Mouse (Mus musculus) ovary, adult 10 weeks (tissue): ENCODE results near the gene Vasp. TPM values are rescaled to one million over a fixed set of nuclear protein-coding genes. Genes with fewer than 3 reads are reported as not detected.

ENCODE experiments used
- polyA plus RNA-seq: library from polyadenylated mRNA; stranded (reverse); fragments of 350-450 nt; fragmentation: Illumina TruSeq; extraction: RNeasy Lipid Tissue Mini Kit (QIAGEN cat#74804); gene quantifications from one replicate; pipeline ENCODE4 v1.2.3, GENCODE M21; 2014

The Vasp gene
- 16.5 TPM for polyA plus RNA-seq

DNA sequence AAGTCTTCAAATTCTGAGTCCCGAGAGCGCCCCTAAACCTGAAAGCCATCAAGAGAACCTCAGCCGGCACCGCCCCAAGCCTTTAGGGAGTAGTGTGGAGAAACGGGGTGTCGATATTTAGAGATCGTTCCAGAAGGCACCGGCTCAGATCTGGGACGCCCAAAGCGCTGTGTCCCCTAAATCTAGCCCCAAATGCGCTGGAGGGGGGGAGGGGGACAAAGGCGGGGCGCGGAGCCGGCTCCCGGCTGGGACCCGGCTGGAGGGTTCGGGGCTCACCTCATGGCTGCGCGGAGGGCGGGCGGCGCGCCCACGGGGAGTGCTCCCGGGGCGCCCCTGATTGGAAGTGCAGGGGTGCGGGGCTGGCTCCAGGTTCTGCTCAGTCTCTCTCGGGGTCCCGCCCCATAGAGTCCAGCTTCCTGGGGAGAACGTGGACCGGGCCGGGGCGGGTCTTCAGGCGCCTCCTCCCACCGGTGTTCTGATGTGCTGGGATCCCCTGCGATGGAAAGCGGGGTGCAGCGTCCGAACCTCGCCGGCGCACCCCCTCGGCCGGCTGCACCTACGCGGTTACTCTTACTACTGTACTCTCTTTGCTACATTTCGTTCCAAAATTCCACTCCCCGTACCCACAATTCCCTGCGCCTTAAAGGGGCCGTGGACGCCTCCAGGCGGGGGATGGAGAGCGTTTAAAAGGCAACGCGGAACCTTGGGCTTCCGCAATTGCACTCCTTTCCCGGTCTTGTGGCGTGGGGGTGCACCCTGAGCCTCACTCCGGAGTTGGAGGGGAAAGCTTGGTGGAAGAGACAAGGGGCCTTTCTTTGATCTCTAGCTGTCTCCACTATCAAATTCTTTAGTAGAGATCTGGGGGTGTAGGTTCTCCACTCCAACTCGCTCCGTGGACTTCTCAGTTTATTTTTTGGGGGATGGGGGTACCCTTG, at the start of gene Vasp:
Gene Vasp (minus strand): TSS at position 580 of the 935 bp plus-strand sequence.

DNA sequence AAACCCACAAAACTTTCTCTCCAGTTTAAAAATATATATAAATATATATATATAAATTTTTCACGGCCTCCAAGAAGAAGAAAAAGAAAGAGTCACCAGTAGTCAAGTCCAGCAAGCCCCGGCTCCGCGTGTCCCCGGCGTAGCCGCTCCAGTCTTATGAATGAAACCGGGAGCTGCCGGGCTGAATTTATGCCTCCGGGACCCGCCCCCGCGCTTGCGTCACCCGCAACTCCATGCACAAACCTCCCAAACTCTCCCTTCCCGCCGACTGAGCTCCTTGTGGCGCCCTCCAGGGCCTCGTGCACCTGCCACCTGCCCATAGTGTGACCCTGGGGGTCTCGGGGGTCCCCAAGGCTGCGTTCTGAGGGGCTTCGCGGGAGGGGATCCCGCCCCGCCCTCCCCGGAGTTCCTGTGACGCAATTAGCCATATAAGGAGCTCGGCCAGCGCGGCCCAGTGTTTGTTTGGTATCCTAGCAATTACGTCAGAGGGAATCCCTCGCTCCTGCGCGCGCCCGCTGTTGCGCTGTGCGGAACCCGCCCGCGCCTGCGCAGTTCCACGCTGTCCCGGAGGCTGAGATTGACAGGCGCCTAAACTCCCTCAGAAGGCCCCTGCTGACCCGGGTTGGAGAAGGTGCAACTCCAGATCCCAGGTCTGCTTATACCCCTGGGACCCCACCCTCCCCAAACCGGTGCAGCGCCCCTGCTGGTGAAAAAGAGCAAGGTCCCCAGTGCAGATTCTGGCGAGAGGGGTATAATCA, 38.4 kb upstream of the Vasp start, which contains the start of gene Fosb:
Gene Fosb (minus strand): TSS at position 168 of the 758 bp plus-strand sequence.

DNA sequence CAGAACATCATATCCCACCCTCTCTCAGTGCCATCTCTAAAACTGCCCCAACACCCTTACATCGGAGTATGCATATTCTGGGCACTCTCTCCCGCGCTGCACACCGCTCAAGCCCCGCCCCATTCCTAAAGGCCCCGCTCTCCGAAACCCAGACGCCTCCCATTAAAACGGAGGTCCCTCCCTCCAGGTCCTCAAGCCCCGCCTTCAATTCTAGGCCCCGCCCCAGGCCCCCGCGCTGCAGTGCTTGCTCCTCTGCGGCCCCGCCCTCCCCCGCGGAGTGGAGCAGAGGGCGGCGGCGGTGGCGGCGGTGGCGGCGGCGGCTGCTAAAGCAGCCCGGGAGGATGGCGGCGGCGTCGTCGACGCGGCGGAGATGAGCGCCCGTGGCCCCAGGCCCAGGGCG, 10.8 kb upstream of the Vasp start, which contains the start of gene Rtn2:
Gene Rtn2 (plus strand): TSS at position 240 of the 400 bp plus-strand sequence.

DNA sequence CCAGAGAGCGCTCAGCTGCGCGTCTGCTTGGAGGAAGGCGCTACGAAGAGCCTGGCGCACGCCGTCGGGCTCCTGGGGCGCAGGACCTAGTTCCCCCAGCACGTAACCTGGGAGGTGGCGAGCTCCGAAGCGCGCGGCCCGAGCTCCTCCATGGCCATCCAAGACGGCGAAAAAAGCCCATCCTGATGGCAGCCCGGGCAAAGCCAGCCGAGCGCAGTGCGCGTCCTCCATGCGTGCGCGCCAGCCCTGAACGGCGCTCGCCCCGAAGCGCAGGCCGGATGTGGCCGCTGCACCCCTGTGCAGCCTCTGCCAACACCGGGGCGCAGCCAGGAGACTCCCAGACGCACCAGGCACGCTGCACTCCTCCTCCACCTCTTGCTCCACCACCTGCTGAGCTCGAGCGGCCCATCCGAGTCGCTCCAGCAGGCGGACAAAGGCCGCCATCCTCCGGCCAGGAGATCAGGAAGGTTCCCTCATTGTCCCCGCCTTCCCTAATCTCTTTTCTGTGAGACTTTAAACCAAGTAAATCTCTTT, 8.0 kb upstream of the Vasp start, which contains the start of gene Ppm1n:
Gene Ppm1n (minus strand): TSS at position 484 of the 534 bp plus-strand sequence.

DNA sequence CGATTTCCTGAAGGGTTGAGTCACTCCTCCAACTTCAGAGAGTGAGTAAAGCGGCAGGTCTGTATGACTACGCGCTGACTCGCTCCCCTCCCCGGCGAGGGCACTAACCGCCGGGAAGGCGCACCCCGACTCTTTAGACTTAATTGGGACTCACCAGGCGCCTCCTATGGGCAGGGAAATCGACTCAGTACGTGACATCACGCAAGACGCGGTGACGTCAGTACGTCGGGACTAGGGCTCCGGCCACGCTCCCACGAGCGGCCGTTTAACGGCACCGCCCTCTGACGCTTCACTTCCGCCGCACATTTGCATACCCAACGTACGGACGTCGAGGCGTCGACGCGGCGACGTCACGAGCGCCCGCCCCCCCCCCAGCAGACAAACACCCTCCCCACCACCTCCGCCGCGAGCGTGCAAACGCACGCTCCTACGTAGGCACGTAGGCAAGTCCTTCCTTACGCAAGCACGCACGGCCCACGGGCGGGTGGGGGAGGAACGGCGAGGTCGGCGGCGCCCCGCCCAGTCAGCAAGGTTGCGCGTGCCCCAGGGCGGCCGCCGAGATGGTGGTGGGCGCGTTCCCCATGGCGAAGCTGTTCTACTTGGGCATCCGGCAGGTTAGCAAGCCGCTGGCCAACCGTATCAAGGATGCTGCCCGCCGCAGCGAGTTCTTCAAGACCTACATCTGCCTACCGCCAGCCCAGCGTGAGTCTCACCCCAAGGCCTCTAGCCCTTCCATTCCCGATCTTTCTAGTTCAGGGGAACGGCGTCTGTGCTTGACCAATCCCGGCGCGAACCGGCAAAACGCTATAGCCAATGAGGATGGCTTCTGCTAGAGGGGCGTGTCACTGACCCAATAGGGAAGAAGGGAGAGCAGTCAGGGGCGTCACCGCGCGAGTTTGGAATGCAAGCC, 43.5 kb downstream of the Vasp start, which contains the start of gene Opa3:
Gene Opa3 (plus strand): TSS at position 452 of the 910 bp plus-strand sequence.

DNA sequence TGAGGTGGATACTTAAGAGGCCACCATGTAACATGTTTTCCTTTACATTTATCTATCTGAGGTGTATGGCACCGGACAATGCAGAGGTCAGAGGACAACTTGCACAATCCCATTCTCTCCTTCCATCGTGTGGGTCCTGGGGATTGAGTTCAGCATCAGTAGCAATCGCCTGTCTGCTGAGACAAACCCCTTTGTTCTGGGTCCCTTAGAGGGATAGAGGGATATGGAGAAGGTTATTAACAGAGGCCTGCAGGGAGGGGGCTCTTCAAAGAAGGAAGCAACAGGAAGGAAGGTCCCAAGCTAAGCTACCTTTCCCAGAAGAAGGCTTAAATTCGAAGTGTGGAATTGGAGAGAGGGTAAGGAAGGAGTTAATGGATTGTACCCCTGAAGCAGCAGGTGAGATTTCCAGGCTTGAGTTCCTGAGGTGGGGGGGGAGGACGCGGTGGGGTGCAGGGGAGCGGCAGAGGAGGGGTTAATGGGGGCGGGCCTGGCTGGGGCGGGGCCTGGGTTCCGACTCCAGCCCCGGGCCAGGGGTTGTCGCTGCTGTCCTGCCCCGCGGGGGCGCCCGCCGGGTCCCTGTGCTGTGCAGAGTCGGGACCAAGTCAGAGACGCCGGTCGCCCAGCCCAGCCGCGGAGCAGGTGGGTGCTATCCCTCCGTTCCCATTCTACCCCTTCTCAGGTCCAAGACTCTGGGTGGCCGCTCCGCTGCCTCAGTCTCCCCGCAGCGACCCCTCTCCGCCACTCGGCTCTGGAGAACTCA, 59.4 kb downstream of the Vasp start, which contains the start of gene Gpr4:
Gene Gpr4 (plus strand): TSS at position 543 of the 760 bp plus-strand sequence.

Other genes with a start within 250 kb of the Vasp start
- gene Foxa3, start 248.3 kb downstream of the Vasp start, polyA plus RNA-seq = 1.7 TPM
- gene Sympk, start 247.4 kb downstream of the Vasp start, polyA plus RNA-seq = 5.5 TPM
- not detected for gene Rsph6a, start 217.1 kb downstream of the Vasp start, polyA plus RNA-seq
- gene Dmwd, start 195.6 kb downstream of the Vasp start, polyA plus RNA-seq = 0.23 TPM
- gene Dmpk, start 188.0 kb downstream of the Vasp start, polyA plus RNA-seq = 5.7 TPM
- 1.9 TPM for gene Six5, start 177.2 kb downstream of the Vasp start, polyA plus RNA-seq
- not detected for gene Gm4969, start 153.4 kb downstream of the Vasp start, polyA plus RNA-seq
- gene Fbxo46, start 152.0 kb downstream of the Vasp start, polyA plus RNA-seq = 1.3 TPM
- 9.1 TPM for gene Qpctl, start 122.5 kb downstream of the Vasp start, polyA plus RNA-seq
- 1.4 TPM for gene Snrpd2, start 122.1 kb downstream of the Vasp start, polyA plus RNA-seq
- not detected for gene Gipr, start 105.7 kb downstream of the Vasp start, polyA plus RNA-seq
- gene Eml2, start 95.4 kb downstream of the Vasp start, polyA plus RNA-seq = not detected
- 1.4 TPM for gene Gpr4, start 59.3 kb downstream of the Vasp start, polyA plus RNA-seq
- gene Opa3, start 43.5 kb downstream of the Vasp start, polyA plus RNA-seq = 9.0 TPM
- gene Ppm1n, start 8.2 kb upstream of the Vasp start, polyA plus RNA-seq = not detected
- gene Rtn2, start 10.8 kb upstream of the Vasp start, polyA plus RNA-seq = 0.94 TPM
- 0.37 TPM for gene Fosb, start 38.2 kb upstream of the Vasp start, polyA plus RNA-seq
- gene Ercc1, start 73.0 kb upstream of the Vasp start, polyA plus RNA-seq = not detected
- gene Cd3eap, start 87.7 kb upstream of the Vasp start, polyA plus RNA-seq = 1.6 TPM
- gene Ppp1r13l, start 87.9 kb upstream of the Vasp start, polyA plus RNA-seq = not detected
- gene Ercc2, start 110.2 kb upstream of the Vasp start, polyA plus RNA-seq = not detected
- not detected for gene Klc3, start 132.3 kb upstream of the Vasp start, polyA plus RNA-seq
- gene Ckm, start 133.0 kb upstream of the Vasp start, polyA plus RNA-seq = not detected
- 1.1 TPM for gene Mark4, start 187.0 kb upstream of the Vasp start, polyA plus RNA-seq
- gene Exoc3l2, start 191.5 kb upstream of the Vasp start, polyA plus RNA-seq = 0.20 TPM
- gene Bloc1s3, start 236.6 kb upstream of the Vasp start, polyA plus RNA-seq = 3.2 TPM
- not detected for gene Trappc6a, start 236.6 kb upstream of the Vasp start, polyA plus RNA-seq
- gene Nkpd1, start 246.0 kb upstream of the Vasp start, polyA plus RNA-seq = not detected